Mouse (Mus musculus) CD4-positive naive resting alpha-beta T cell, adult 76 days (primary cell): ENCODE data around the gene Tspan15. TPM values are rescaled to one million over a fixed set of nuclear protein-coding genes. Genes with fewer than 3 reads are reported as not detected.

Experiments used
- total RNA-seq: library from RNA; stranded (reverse); gene quantifications from one replicate; pipeline ENCODE4 v1.2.4, GENCODE M21; 2023

Tspan15 gene
- 0.59 TPM for total RNA-seq

GRCm38 (mm10) chr10:62230708-62231394, at the start of gene Tspan15:
Gene Tspan15, minus strand, starts transcription at chr10:62231251.

GRCm38 (mm10) chr10:62252000-62252488, 21.0 kb upstream of the Tspan15 start, which contains the start of gene Tacr2:
Gene Tacr2, plus strand, starts transcription at chr10:62252438.

DNA sequence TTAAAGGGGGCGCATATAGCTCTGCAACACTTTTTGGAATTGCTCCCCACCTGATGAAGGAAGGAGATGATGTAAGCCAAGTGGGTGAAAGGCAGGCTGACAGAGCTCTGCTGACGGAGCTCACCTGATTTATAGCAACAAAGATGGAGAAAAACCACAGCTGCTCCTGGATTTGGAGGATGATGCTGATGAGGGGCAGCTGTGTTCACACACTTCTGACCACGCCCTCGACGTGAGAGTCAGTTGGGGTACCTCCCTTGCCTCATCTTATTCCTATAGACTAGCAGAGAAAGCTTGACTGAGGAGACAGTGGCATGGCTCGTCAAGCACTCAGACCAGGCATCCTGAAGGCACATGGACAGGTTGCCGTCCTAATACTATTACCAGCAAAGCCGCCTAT, 87.2 kb downstream of the Tspan15 start, which contains the start of gene Fam241b:
Gene Fam241b (minus strand): TSS at position 101 of the 400 bp plus-strand sequence.

Other genes with a start within 250 kb of the Tspan15 start
- not detected for gene Neurog3, start 98.2 kb downstream of the Tspan15 start, total RNA-seq
- gene Fam241b, start 87.3 kb downstream of the Tspan15 start, total RNA-seq, result 1.6 TPM
- not detected for gene Tacr2, start 21.2 kb upstream of the Tspan15 start, total RNA-seq
- 64.6 TPM for gene Hk1, start 148.7 kb upstream of the Tspan15 start, total RNA-seq
- not detected for gene Hkdc1, start 191.2 kb upstream of the Tspan15 start, total RNA-seq
- 0.29 TPM for gene 4930507D05Rik, start 218.2 kb upstream of the Tspan15 start, total RNA-seq
- gene Supv3l1, start 218.5 kb upstream of the Tspan15 start, total RNA-seq, result 26.7 TPM